In the genomic region with DNA sequence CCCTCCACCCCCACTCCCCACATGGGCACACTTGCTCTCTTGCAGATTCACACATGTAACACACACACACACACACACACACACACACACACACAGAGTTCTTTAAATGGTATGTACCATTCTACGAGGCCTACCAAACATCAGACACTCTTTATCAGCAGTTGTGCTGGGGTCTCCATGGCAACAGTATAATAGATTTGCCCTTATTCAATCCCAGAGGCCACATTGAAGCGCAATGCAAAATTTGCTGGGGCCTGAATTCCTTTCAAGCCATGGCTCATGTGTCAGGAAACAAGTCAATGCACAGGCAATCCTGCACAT, we compare ENCODE assay signal across 11 mouse cellular contexts.
A peak's percentile ranks its signal among the peaks of the same experiment; 100 is the strongest.
DNase-seq lines count a peak whose midpoint lies in the region; ATAC-seq lines count a peak whose summit lies in the region.
"Had no signal": no experiment of that assay in that cellular context is flagged by ENCODE, and none has a peak within 500 bp of the region (broad histone marks: within the 10 kb centered on the region; RNA-seq: fewer than 3 reads in every experiment).

No protein-coding gene starts in this region.

- H3K36me3 ChIP-seq in embryonic facial prominence, embryonic 11.5 days (replicated peaks; ENCODE audit: control insufficient read depth, insufficient read depth, low read depth, low read length) = no peaks in the 10 kb centered on the region
- no peaks in the 10 kb centered on the region for H3K36me3 ChIP-seq in hindbrain, embryonic 14.5 days (replicated peaks; ENCODE audit: control insufficient read depth, insufficient read depth)
- no peaks in the 10 kb centered on the region for H3K36me3 ChIP-seq in neural tube, embryonic 11.5 days (ENCODE audit: control insufficient read depth, insufficient read depth, low read length)

- H3K27ac ChIP-seq in embryonic facial prominence, embryonic 11.5 days (replicated peaks; ENCODE audit: low read depth, low read length) = no peak overlapping the region
- peak overlapping the region; percentile 98 for H3K27ac ChIP-seq in hindbrain, embryonic 14.5 days
- H3K27ac ChIP-seq in neural tube, embryonic 11.5 days (ENCODE audit: low read depth, low read length) = peak overlapping the region; percentile 85

- intact Hi-C loops in left cerebral cortex, postnatal 14 days (cut with DNase I) = no loop called here
- intact Hi-C loops in left cerebral cortex, postnatal 4 days (cut with DNase I) = no loop called here

- H3K4me1 ChIP-seq in embryonic facial prominence, embryonic 11.5 days (ENCODE audit: control insufficient read depth, insufficient read depth, low read length) = no peaks in the 10 kb centered on the region
- H3K4me1 ChIP-seq in hindbrain, embryonic 14.5 days (replicated peaks; ENCODE audit: control insufficient read depth, insufficient read depth, low read length) = peaks cover 42% of the 10 kb centered on the region
- H3K4me1 ChIP-seq in neural tube, embryonic 11.5 days (ENCODE audit: control insufficient read depth, insufficient read depth, low read length) = peaks cover 23% of the 10 kb centered on the region

- H3K27me3 ChIP-seq in embryonic facial prominence, embryonic 11.5 days (ENCODE audit: control insufficient read depth, insufficient read depth, low read length) = no peaks in the 10 kb centered on the region
- H3K27me3 ChIP-seq in hindbrain, embryonic 14.5 days (ENCODE audit: control insufficient read depth, insufficient read depth, low read length) = no peaks in the 10 kb centered on the region
- no peaks in the 10 kb centered on the region for H3K27me3 ChIP-seq in neural tube, embryonic 11.5 days (ENCODE audit: control insufficient read depth, insufficient read depth, low read length)

- peak; percentile 17 to 69 for DNase-seq in left cerebral cortex, postnatal 14 days (ENCODE audit: low spot score in 2 of 2)
- DNase-seq in left cerebral cortex, postnatal 4 days = no peak
- peak; percentile 56 for DNase-seq in embryonic facial prominence, embryonic 11.5 days (ENCODE audit: low spot score)
- DNase-seq in hindbrain, embryonic 14.5 days (ENCODE audit: low spot score) = peak; percentile 64
- peak; percentile 66 for DNase-seq in neural tube, embryonic 11.5 days (ENCODE audit: low spot score)
- DNase-seq in MN1 (ENCODE audit: low spot score) = no peak
- no peak for DNase-seq in ovary, postnatal 36 days (ENCODE audit: low spot score)
- DNase-seq in urinary bladder, postnatal 14 days (ENCODE audit: low spot score) = no peak
- DNase-seq: gastrocnemius, postnatal 36 days had no signal

- no peak overlapping the region for H3K4me3 ChIP-seq in embryonic facial prominence, embryonic 11.5 days (ENCODE audit: low read depth, low read length)
- H3K4me3 ChIP-seq in hindbrain, embryonic 14.5 days (replicated peaks; ENCODE audit: low read length) = no peak overlapping the region
- H3K4me3 ChIP-seq in neural tube, embryonic 11.5 days (ENCODE audit: low read depth, low read length) = no peak overlapping the region
- H3K4me3 ChIP-seq: layer of hippocampus, adult 2 months had no signal

- no peaks in the 10 kb centered on the region for H3K9me3 ChIP-seq in embryonic facial prominence, embryonic 11.5 days (replicated peaks; ENCODE audit: control insufficient read depth, low read length)
- H3K9me3 ChIP-seq in hindbrain, embryonic 14.5 days (ENCODE audit: control insufficient read depth, low read length) = no peaks in the 10 kb centered on the region
- H3K9me3 ChIP-seq in neural tube, embryonic 11.5 days (ENCODE audit: control insufficient read depth, low read length) = no peaks in the 10 kb centered on the region

- 52% methylated on average over 2 of the region's 2 CpGs for WGBS in embryonic facial prominence, embryonic 11.5 days
- WGBS in hindbrain, embryonic 14.5 days = 3% methylated on average over 2 of the region's 2 CpGs
- 34% methylated on average over 2 of the region's 2 CpGs for WGBS in neural tube, embryonic 11.5 days

- no peak overlapping the region for H3K9ac ChIP-seq in embryonic facial prominence, embryonic 11.5 days (replicated peaks; ENCODE audit: low read length)
- H3K9ac ChIP-seq in hindbrain, embryonic 14.5 days = peak overlapping the region; percentile 51; the same call in 1 of the 2 replicates
- no peak overlapping the region for H3K9ac ChIP-seq in neural tube, embryonic 11.5 days (ENCODE audit: low read length)

- H3K4me2 ChIP-seq in embryonic facial prominence, embryonic 11.5 days (ENCODE audit: low read depth, low read length) = no peak overlapping the region
- 0 out of 2 replicates have a peak overlapping the region, but pooled peaks have one; percentile 26 for H3K4me2 ChIP-seq in hindbrain, embryonic 14.5 days (replicated peaks)
- no peak overlapping the region for H3K4me2 ChIP-seq in neural tube, embryonic 11.5 days (ENCODE audit: low read depth)

- peak; percentile 55; the same call in 1 of the 2 replicates for ATAC-seq in embryonic facial prominence, embryonic 11.5 days (replicated peaks; ENCODE audit: insufficient number of reproducible peaks, low FRiP score, low TSS enrichment, low read depth)
- peak; percentile 65 for ATAC-seq in hindbrain, embryonic 14.5 days (ENCODE audit: low FRiP score)
- peak; percentile 67 for ATAC-seq in neural tube, embryonic 11.5 days (ENCODE audit: insufficient read depth, low FRiP score, low TSS enrichment)
- ATAC-seq: lung, postnatal 0 days had no signal

Comparison
In these comparisons a context has a peak if more than half of its experiments do, and no peak if none do; other contexts are left out.
1. DNase-seq: peak in left cerebral cortex, postnatal 14 days (2 of 2), embryonic facial prominence, embryonic 11.5 days (single experiment), hindbrain, embryonic 14.5 days (single experiment) and neural tube, embryonic 11.5 days (single experiment); none in left cerebral cortex, postnatal 4 days (single experiment), MN1 (single experiment), ovary, postnatal 36 days (single experiment) and urinary bladder, postnatal 14 days (single experiment).
2. Peak in every context shown above with its lines, with median percentiles within 50 percentile points of each other: ATAC-seq.